Mouse (Mus musculus) embryonic stem cell, embryonic (primary cell): ENCODE data around the gene Naa80.

Experiments used
- CTCF ChIA-PET, 4 experiments: fragments of 300-600 bp in 2 of 4; fragments of 350-600 bp in 2 of 4; sonication (Branson Sonifier 250); formaldehyde crosslinking; loops; one replicate each; lab custom pipeline; 2022; ENCODE audit warnings: inconsistent platforms in 2 of 4; lab: Charles Lee
- POLR2A ChIA-PET, 4 experiments: fragments of 300-600 bp in 2 of 4; fragments of 350-600 bp in 2 of 4; sonication (Branson Sonifier 250); formaldehyde crosslinking; loops; one replicate each; lab custom pipeline; 2022; ENCODE audit warnings: antibody characterized with exemption in 4 of 4, inconsistent platforms in 1 of 4; lab: Charles Lee

Gene Naa80

DNA sequence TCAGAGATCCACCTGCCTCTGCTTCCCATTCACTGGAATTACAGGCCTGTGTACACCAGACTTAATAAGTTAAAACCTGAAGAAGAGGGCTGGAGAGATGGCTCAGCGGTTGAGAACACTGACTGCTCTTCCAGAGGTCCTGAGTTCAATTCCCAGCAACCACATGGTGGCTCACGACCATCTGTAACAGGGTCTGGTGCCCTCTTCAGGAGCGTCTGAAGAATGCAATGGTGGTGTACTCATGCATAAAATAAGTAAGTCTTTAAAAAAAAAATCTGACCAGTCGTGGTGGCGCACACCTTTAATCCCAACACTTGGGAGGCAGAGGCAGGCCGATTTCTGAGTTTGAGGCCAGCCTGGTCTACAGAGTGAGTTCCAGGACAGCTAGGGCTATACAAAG, 4.9 kb upstream of the Naa80 start:
- ChIA-PET CTCF (interaction anchor here in 2 of 4 experiments (0.6 to 2.4 kb wide), 2 partner anchors 9 to 57 kb away, joined by 4 to 7 read pairs; no protein-coding TSS in a partner anchor), POLR2A (interaction anchor here in 3 of 4 experiments (0.6 to 29.0 kb wide), 10 partner anchors 7 to 200 kb away, joined by 3 to 450 read pairs (median 3); partner anchors contain the start of genes Cyb561d2 (in 1 of the 3), Hyal3 (in 1 of the 3), Ifrd2 (in 1 of the 3) and Naa80 (in 1 of the 3))

GRCm38 (mm10) chr9:107575579-107576356, 2.9 kb upstream of the Naa80 start:
- CTCF ChIA-PET = interaction anchor here in 3 of 4 experiments (0.7 to 2.4 kb wide), 17 partner anchors 9 to 176 kb away, joined by 3 to 12 read pairs (median 4); partner anchors contain the start of genes Tusc2 (in 2 of the 3), Cacna2d2 (in 1 of the 3) and Ifrd2 (in 1 of the 3)
- POLR2A ChIA-PET = interaction anchor here (0.5 to 29.0 kb wide), 54 partner anchors 8 to 753 kb away, joined by 3 to 450 read pairs (median 5); partner anchors contain the start of genes Cyb561d2 (in 2 of the 4), Ifrd2 (in 2 of the 4), Nprl2 (in 2 of the 4) and Tusc2 (in 2 of the 4)

DNA sequence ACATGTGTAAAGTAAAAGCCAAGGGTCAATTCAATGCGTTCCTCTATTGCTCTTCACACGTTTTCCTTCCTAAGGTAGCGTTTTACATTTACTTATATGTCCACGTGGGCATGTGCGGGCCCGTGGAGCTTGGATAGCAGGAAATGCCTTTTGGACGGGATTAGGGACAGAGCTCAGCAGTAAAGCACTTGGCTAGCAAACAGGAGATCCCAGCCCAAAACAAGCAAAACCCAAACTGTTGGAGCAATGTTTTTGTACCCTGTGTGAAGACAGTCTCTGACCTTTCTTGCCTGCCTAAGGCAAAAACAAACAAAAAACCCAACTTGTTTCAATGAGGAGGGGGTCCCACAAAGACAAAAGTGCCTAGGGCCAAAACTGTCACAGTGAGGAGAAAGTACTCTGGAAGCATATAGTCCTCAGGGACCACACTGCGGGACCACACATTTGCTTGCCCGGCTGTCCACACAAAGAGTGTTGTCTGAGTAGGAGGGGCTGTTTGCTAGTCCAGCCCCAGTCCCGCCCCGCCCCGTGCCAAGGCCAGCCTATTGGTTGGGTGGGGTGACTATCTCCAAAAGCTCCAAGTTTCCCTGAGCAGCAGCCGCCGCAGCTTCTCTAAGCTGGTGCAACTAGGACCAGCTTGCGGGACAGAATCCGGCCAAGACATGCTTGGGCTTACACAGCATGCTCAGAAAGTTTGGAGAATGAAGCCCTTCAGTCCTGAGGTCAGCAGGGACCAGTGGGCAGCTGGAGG, 2.2 kb upstream of the Naa80 start, which contains the start of gene Hyal1:
Gene Hyal1, plus strand, starts transcription at position 571 of the 751 bp plus-strand sequence.
- CTCF ChIA-PET = interaction anchor here in 2 of 4 experiments (1.1 to 2.0 kb wide), 11 partner anchors 10 to 177 kb away, joined by 3 to 12 read pairs (median 4); partner anchors contain the start of genes Cacna2d2 (in 1 of the 2) and Ifrd2 (in 1 of the 2)
- POLR2A ChIA-PET = interaction anchor here (0.5 to 29.0 kb wide), 63 partner anchors 8 to 817 kb away, joined by 3 to 450 read pairs (median 4); partner anchors contain the start of genes Ifrd2 (in 4 of the 4), 6430571L13Rik (in 3 of the 4), Gnai2 (in 3 of the 4) and Tusc2 (in 3 of the 4)

GRCm38 (mm10) chr9:107577871-107578270, 816 bp upstream of the Naa80 start:
- ChIA-PET CTCF (interaction anchor here in 1 of 4 experiments (0.5 to 2.0 kb wide), 5 partner anchors 23 to 68 kb away, joined by 3 to 9 read pairs (median 3); no protein-coding TSS in a partner anchor), POLR2A (interaction anchor here in 3 of 4 experiments (0.6 to 29.0 kb wide), 18 partner anchors 9 to 837 kb away, joined by 3 to 450 read pairs (median 7); partner anchors contain the start of genes Ifrd2 (in 3 of the 3), Tusc2 (in 2 of the 3), Cyb561d2 (in 1 of the 3) and Hyal2 (in 1 of the 3))

GRCm38 (mm10) chr9:107579023-107579900, 575 bp downstream of the Naa80 start:
- CTCF ChIA-PET = interaction anchor here in 2 of 4 experiments (1.0 to 2.4 kb wide), 6 partner anchors 8 to 205 kb away, joined by 3 to 12 read pairs (median 4); no protein-coding TSS in a partner anchor
- POLR2A ChIA-PET = interaction anchor here in 3 of 4 experiments (0.6 to 29.0 kb wide), 28 partner anchors 8 to 86 kb away, joined by 3 to 450 read pairs (median 7); partner anchors contain the start of genes Ifrd2 (in 3 of the 3), Cyb561d2 (in 2 of the 3), Gnai2 (in 2 of the 3) and Hyal2 (in 2 of the 3)

- ChIA-PET CTCF (interaction anchor here in 3 of 4 experiments (0.5 to 2.4 kb wide), 16 partner anchors 9 to 206 kb away, joined by 3 to 12 read pairs (median 4); partner anchors contain the start of genes Gnai2 (in 1 of the 3) and Hyal2 (in 1 of the 3)), POLR2A (interaction anchor here (0.6 to 29.0 kb wide), 46 partner anchors 8 to 284 kb away, joined by 3 to 450 read pairs (median 6); partner anchors contain the start of genes Gnai2 (in 3 of the 4), Hyal2 (in 3 of the 4), Cyb561d2 (in 2 of the 4) and Nprl2 (in 2 of the 4))
These were observed 2.0 kb downstream of the Naa80 start, which contains the start of gene Hyal3 for GRCm38 (mm10) chr9:107580501-107581317. Gene Hyal3, plus strand, starts transcription at chr9:107580818.

GRCm38 (mm10) chr9:107581584-107581983, 2.9 kb downstream of the Naa80 start:
- POLR2A ChIA-PET = interaction anchor here (0.6 to 29.0 kb wide), 28 partner anchors 10 to 1214 kb away, joined by 3 to 450 read pairs (median 10); partner anchors contain the start of genes Hyal2 (in 3 of the 4), Cyb561d2 (in 2 of the 4), Nprl2 (in 2 of the 4) and Ifrd2 (in 1 of the 4)
- CTCF ChIA-PET = interaction anchor here in 2 of 4 experiments (0.7 to 2.4 kb wide), 10 partner anchors 13 to 96 kb away, joined by 3 to 12 read pairs (median 4); partner anchors contain the start of genes Gnai2 (in 1 of the 2) and Hyal2 (in 1 of the 2)

DNA sequence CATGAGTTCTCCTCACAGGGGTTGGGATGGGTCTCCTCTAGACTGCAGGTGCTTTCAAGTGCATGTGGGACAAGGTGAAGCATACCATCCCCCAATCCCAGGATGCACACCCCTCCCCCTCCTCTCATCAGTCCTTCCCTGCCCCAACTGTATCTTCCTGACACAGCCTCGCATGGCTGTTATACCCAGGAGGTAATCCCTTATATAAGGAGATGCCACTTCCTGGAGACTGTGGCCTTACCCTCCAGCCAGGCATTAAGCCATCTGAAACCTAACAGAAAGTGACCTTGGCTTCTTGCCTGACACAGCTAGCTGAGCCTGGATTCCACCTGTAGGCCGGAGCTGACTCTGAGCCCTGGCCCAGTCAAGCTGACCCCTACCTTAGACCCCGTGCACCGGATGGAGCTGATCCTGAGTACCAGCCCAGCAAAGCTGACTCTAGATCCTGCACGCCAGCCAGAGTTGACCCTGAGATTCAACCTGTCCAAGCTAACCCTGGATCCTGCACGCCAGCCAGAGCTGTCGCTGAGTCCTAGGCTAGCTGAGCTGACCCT, 3.9 kb downstream of the Naa80 start:
- CTCF ChIA-PET = interaction anchor here in 3 of 4 experiments (0.8 to 2.0 kb wide), 6 partner anchors 18 to 63 kb away, joined by 3 to 5 read pairs (median 4); no protein-coding TSS in a partner anchor
- POLR2A ChIA-PET = interaction anchor here in 3 of 4 experiments (0.6 to 29.0 kb wide), 17 partner anchors 12 to 412 kb away, joined by 3 to 450 read pairs (median 4); partner anchors contain the start of genes Hyal2 (in 3 of the 3), Tusc2 (in 2 of the 3), Cyb561d2 (in 1 of the 3) and Ifrd2 (in 1 of the 3)

- ChIA-PET CTCF (interaction anchor here in 3 of 4 experiments (0.5 to 2.0 kb wide), 4 partner anchors 17 to 62 kb away, joined by 3 to 5 read pairs (median 4); no protein-coding TSS in a partner anchor), POLR2A (interaction anchor here in 3 of 4 experiments (0.7 to 29.0 kb wide), 13 partner anchors 11 to 412 kb away, joined by 3 to 450 read pairs (median 4); partner anchors contain the start of genes Hyal2 (in 2 of the 3), Tusc2 (in 2 of the 3), Cyb561d2 (in 1 of the 3) and Ifrd2 (in 1 of the 3))
These were observed 4.5 kb downstream of the Naa80 start for GRCm38 (mm10) chr9:107583174-107583573.

DNA sequence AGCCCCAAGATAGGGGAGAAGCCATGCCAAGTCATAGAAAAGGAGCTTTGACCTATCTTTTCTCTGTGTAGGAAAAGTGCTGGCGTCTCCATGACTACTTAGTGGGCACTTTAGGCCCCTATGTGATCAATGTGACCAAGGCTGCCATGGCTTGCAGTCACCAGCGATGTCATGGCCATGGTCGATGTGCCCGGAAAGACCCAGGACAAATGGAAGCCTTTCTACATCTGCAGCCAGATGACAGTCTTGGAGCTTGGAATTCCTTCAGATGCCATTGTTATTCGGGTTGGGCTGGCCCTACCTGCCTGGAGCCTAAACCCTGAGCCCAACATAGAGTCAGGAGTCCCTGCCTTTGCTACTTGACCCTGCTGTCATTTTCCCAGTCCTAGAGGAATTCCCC, 7.8 kb downstream of the Naa80 start:
- CTCF ChIA-PET = interaction anchor here (0.7 to 2.5 kb wide), 9 partner anchors 10 to 91 kb away, joined by 3 to 10 read pairs (median 5); partner anchors contain the start of gene Hyal1 (in 1 of the 4)
- POLR2A ChIA-PET = interaction anchor here (0.5 to 29.0 kb wide), 41 partner anchors 8 to 419 kb away, joined by 3 to 450 read pairs (median 7); partner anchors contain the start of genes Hyal1 (in 4 of the 4), Cyb561d2 (in 2 of the 4), Naa80 (in 2 of the 4) and Nprl2 (in 2 of the 4)

DNA sequence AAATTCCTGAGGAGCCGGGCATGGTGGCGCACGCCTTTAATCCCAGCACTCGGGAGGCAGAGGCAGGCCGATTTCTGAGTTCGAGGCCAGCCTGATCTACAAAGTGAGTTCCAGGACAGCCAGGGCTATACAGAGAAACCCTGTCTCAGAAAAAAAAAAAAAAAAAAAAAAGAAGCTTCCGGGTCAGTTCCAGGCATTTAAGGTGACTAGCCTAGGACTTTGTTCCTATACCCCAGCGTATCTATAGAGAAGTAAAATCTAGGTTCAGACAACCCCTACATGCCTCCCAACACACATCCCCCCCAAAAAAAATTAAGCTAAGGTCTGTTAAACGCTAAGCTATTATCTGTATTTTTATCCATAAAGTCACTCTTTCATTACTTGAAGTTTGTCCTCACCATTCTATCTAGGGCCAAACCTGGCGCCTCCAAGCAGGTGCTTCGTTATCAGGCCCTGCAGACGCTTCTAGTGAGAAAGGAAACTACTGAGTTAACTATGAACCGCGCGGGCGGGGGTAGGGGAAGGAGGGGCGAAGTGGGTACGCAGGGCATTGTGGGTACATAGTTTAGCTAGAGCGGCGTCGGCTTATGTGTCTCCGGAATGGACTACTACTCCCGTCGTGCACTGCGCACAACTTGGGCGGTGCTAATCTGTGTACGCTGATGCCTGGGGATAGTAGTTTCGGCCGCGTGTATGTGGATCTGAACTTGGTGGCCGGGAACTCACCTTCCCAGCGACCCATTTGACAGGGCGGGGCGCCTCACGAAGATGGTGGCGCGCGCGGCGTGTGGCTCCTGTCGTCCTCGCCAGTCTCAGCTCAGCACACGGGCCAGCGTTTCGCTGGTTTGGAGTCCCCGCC, 8.5 kb downstream of the Naa80 start, which contains the start of gene Ifrd2:
Gene Ifrd2, plus strand, starts transcription at position 669 of the 859 bp plus-strand sequence.
- CTCF ChIA-PET = interaction anchor here (0.6 to 2.5 kb wide), 27 partner anchors 11 to 236 kb away, joined by 3 to 10 read pairs (median 3); partner anchors contain the start of genes Hyal1 (in 1 of the 4) and Zmynd10 (in 1 of the 4)
- POLR2A ChIA-PET = interaction anchor here (0.5 to 29.0 kb wide), 68 partner anchors 7 to 752 kb away, joined by 3 to 450 read pairs (median 4); partner anchors contain the start of genes Hyal1 (in 4 of the 4), Naa80 (in 3 of the 4), Zmynd10 (in 3 of the 4) and Cyb561d2 (in 2 of the 4)

- ChIA-PET CTCF (interaction anchor here in 3 of 4 experiments (0.6 to 2.9 kb wide), 23 partner anchors 11 to 87 kb away, joined by 3 to 10 read pairs (median 4); partner anchors contain the start of gene Hyal1 (in 1 of the 3)), POLR2A (interaction anchor here (0.5 to 29.0 kb wide), 53 partner anchors 6 to 751 kb away, joined by 3 to 450 read pairs (median 5); partner anchors contain the start of genes Hyal1 (in 4 of the 4), Naa80 (in 3 of the 4), Cyb561d2 (in 2 of the 4) and Gnai2 (in 2 of the 4))
These were observed 9.3 kb downstream of the Naa80 start for GRCm38 (mm10) chr9:107587833-107588639.
